Mouse (Mus musculus): ENCODE data around the gene Fibp. TPM values are rescaled to one million over a fixed set of nuclear protein-coding genes. Genes with fewer than 3 reads are reported as not detected.
A peak's percentile ranks its signal among the peaks of the same experiment; 100 is the strongest.

The Fibp gene
- total and polyA plus RNA-seq, 2 experiments from 2014 or later, result 125 to 175 TPM

DNA sequence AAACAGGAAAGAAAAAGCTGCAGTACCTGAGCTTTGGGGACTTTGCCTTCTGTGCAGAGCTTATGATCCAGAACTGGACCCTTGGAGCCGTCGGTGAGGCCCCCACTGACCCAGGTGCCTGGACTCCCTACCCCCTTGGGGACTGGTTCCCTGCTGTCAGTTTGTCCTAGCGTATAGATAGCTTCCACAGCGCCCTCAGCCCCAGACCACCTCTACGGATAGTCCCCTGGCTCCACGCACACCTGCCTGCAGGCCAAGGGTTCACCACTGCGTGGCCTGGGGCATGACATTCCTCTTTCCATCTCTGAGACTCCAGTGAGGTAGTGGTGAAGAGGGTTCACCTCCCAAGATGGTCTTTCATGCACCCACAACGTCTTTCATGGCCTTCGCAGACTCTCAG lies 2.8 kb downstream of the Fibp start:
- TF ChIP-seq CTCF (IDR thresholded peaks at IDR 0.05; ENCODE audit: low read depth), result no peak
- Histone ChIP-seq H3K9me3 (ENCODE audit: low read length) (no peaks in the 10 kb centered on the region), H3K4me1 (ENCODE audit: insufficient read depth) (peaks cover 16% of the 10 kb centered on the region), H3K27ac (ENCODE audit: low read depth, low read length) (no peak overlapping the region), H3K36me3 (ENCODE audit: insufficient read depth) (peaks cover 41% of the 10 kb centered on the region), H3K4me2 (ENCODE audit: low read depth) (no peak overlapping the region), H3K27me3 (ENCODE audit: insufficient read depth, low read length) (no peaks in the 10 kb centered on the region), H3K9ac (no peak overlapping the region), H3K4me3 (ENCODE audit: low read depth, low read length) (no peak overlapping the region)
- DNase-seq, result no peak
- 92% methylated on average over 9 of the region's 9 CpGs for WGBS
- ATAC-seq, result no peak

DNA sequence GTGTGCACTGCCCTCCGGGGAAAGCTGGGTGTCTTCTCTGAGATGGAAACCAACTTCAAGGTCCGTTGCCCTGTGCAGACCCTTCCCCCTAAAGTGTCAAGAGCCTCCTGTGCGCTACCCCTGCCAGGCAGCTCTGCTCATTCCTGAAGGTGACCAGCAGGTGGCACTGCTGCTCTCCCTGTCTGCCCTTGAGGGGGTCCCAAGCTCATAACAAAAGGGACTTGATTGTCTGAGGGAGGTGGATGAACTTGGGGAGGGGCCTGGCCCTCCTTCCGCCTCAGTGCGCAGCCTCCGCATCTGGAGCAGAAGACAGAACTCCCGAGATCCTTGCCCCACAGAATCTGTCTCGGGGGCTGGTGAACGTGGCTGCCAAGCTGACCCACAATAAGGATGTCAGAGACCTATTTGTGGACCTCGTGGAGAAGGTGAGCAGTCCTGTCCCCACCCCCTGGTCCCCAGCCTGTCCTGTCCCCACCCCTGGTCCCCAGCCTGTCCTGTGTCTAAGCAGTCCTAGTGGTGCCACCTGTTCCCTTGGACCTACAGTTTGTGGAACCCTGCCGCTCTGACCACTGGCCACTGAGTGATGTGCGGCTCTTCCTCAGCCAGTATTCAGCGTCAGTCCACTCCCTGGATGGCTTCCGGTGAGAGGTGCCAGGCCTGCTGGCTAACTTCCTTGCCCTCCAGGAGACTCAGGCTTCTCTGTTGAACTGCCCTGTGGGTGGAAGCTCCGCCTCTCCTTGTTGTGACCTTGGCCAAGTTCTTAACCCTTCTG lies 3.6 kb downstream of the Fibp start:
- 31% methylated on average over 15 of the region's 15 CpGs for WGBS
- H3K27me3 ChIP-seq (ENCODE audit: insufficient read depth, low read length), result no peaks in the 10 kb centered on the region

DNA sequence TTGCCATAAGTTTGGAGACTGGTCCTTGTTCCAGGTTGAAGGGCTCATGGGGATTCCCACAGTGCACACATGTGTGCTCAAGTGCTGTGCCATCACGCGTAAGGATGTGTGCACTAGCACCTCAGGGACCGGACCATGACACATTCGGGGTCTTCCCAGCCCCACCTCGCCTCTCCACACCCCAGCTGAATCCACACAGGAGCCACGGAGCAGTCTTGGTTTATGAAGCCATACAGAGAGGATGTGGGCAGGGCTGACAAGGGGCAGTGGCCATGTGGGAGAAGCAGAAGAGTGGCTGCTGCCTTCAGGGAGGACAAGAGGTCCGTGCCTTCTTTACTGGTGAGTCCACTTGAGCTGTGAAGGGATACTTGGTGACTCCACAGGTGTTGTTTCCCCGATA lies 4.6 kb downstream of the Fibp start:
- no peak for DNase-seq
- H3K9ac ChIP-seq, result no peak overlapping the region
- no peak overlapping the region for H3K4me2 ChIP-seq (ENCODE audit: low read depth)
- H3K36me3 ChIP-seq (ENCODE audit: insufficient read depth), result peaks cover 41% of the 10 kb centered on the region
- H3K9me3 ChIP-seq (ENCODE audit: low read length), result no peaks in the 10 kb centered on the region
- TF ChIP-seq CTCF (IDR thresholded peaks at IDR 0.05; ENCODE audit: low read depth), result no peak
- WGBS, result 96% methylated on average over 8 of the region's 8 CpGs
- H3K4me1 ChIP-seq (ENCODE audit: insufficient read depth), result peaks cover 9% of the 10 kb centered on the region
- no peak for ATAC-seq
- H3K27ac ChIP-seq (ENCODE audit: low read depth, low read length), result no peak overlapping the region
- no peaks in the 10 kb centered on the region for H3K27me3 ChIP-seq (ENCODE audit: insufficient read depth, low read length)
- H3K4me3 ChIP-seq (ENCODE audit: low read depth, low read length), result no peak overlapping the region

More for the DNA sequence above, 3.6 kb downstream of the Fibp start:
- peak overlapping the region; percentile 51 for H3K4me2 ChIP-seq (ENCODE audit: low read depth)
- peak overlapping the region; percentile 64 for H3K27ac ChIP-seq (ENCODE audit: low read depth, low read length)
- peak; percentile 94 for TF ChIP-seq CTCF (IDR thresholded peaks at IDR 0.05; ENCODE audit: low read depth)
- peak overlapping the region; percentile 29 for H3K4me3 ChIP-seq (ENCODE audit: low read depth, low read length)
- no peaks in the 10 kb centered on the region for H3K9me3 ChIP-seq (ENCODE audit: low read length)
- H3K36me3 ChIP-seq (ENCODE audit: insufficient read depth), result peaks cover 41% of the 10 kb centered on the region
- peaks cover 15% of the 10 kb centered on the region for H3K4me1 ChIP-seq (ENCODE audit: insufficient read depth)
- peak; percentile 86 for DNase-seq
- H3K9ac ChIP-seq, result peak overlapping the region; percentile 47
- peak; percentile 70 for ATAC-seq

DNA sequence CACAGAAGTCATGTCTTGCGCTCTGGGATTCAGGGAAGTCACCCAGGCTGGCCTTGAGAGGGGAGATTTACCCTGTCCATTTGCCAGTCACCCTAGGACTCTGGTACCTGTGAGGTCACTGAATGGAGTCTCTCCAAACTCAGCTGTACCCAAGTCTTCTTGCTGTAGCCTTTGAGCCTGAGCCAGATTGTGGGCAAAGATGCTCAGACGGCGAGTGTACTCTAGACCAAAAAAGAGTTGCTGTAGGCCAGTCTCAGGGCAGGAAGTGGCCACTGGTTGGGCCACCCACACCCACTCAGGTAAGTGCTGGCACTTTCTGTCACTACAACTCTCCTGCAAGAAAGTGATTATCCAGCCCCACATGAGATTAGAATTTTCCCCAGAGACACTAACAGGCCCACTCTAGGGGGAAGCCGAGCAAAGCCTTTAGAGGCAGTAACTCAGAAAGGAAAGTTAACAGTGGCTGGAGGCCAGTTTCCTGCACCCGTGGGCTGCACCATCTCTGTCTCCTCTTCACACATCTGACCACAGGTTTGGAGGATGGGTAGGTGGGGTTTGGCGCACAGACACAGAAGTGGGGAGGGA lies 6.6 kb downstream of the Fibp start:
- H3K9ac ChIP-seq, result no peak overlapping the region
- H3K27ac ChIP-seq (ENCODE audit: low read depth, low read length), result no peak overlapping the region
- TF ChIP-seq CTCF (IDR thresholded peaks at IDR 0.05; ENCODE audit: low read depth), result no peak
- peaks cover 41% of the 10 kb centered on the region for H3K36me3 ChIP-seq (ENCODE audit: insufficient read depth)
- no peaks in the 10 kb centered on the region for H3K27me3 ChIP-seq (ENCODE audit: insufficient read depth, low read length)
- H3K4me3 ChIP-seq (ENCODE audit: low read depth, low read length), result no peak overlapping the region
- DNase-seq (no peak), ATAC-seq (no peak)
- H3K4me1 ChIP-seq (ENCODE audit: insufficient read depth), result no peaks in the 10 kb centered on the region; the same call in 1 of the 2 replicates
- 91% methylated on average over 6 of the region's 6 CpGs for WGBS
- H3K4me2 ChIP-seq (ENCODE audit: low read depth), result no peak overlapping the region
- H3K9me3 ChIP-seq (ENCODE audit: low read length), result no peaks in the 10 kb centered on the region

DNA sequence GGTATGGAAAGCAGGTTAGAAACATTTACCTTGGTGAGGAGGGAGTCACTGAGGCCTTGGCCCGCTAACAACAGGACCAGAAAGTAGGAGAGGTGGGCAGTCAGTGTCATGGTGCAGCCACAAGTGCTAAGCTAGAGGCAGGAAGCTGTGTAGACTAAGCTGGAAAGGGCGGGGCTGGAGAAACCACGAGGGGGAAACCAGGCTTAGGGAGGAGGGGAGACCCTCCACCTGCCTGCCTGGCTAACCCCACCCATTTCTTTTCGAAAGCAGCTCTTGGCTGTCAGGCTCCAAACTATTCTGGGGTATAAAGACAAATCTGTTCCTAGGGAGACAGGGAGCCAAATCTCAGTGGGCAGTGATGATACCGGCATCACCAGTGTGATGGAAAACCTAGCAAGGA lies 8.0 kb downstream of the Fibp start, which contains the start of gene Ctsw:
Ctsw (minus strand) TSS at position 134 of the 400 bp plus-strand sequence.
- TF ChIP-seq CTCF (IDR thresholded peaks at IDR 0.05; ENCODE audit: low read depth), result no peak
- no peak for ATAC-seq
- WGBS, result 60% methylated on average over 5 of the region's 5 CpGs

DNA sequence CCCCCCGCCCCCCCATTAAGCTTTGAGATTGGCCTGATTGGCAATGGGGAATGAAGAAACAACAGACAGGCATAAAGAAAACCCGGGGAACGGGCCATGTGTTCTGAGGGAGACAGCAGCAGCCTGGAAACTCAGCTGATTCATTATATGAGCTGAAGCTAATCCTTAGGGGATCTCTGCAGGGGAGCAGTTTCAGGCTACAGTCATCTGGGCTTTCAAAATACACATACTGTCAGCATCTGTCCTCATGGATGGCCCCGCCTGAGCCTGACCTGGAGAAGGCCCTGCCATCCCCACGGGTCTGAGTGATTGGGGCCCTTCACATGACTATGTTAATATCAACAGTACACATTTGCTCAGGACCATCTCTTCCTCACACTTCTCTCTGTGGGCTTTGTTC lies 11.4 kb downstream of the Fibp start:
- Histone ChIP-seq H3K36me3 (ENCODE audit: insufficient read depth) (peaks cover 4% of the 10 kb centered on the region; the same call in 1 of the 2 replicates), H3K4me2 (ENCODE audit: low read depth) (no peak overlapping the region), H3K9me3 (ENCODE audit: low read length) (no peaks in the 10 kb centered on the region), H3K27ac (ENCODE audit: low read depth, low read length) (no peak overlapping the region), H3K9ac (no peak overlapping the region), H3K4me3 (ENCODE audit: low read depth, low read length) (no peak overlapping the region), H3K27me3 (ENCODE audit: insufficient read depth, low read length) (no peaks in the 10 kb centered on the region), H3K4me1 (ENCODE audit: insufficient read depth) (peaks cover 6% of the 10 kb centered on the region; the same call in 1 of the 2 replicates)
- 46% methylated on average over 5 of the region's 5 CpGs for WGBS
- ATAC-seq (no peak), DNase-seq (no peak)
- TF ChIP-seq CTCF (IDR thresholded peaks at IDR 0.05; ENCODE audit: low read depth), result no peak

More for the DNA sequence above, 8.0 kb downstream of the Fibp start, which contains the start of gene Ctsw:
- no peak within 1 kb of the TSS for H3K9ac ChIP-seq
- no peak within 1 kb of the TSS for H3K4me3 ChIP-seq (ENCODE audit: low read depth, low read length)
- no peaks in the 10 kb centered on the region; the same call in 1 of the 2 replicates for H3K4me1 ChIP-seq (ENCODE audit: insufficient read depth)
- H3K36me3 ChIP-seq (ENCODE audit: insufficient read depth), result peaks cover 29% of the 10 kb centered on the region
- no peaks in the 10 kb centered on the region for H3K9me3 ChIP-seq (ENCODE audit: low read length)
- no peak within 1 kb of the TSS for H3K27ac ChIP-seq (ENCODE audit: low read depth, low read length)
- no peaks in the 10 kb centered on the region for H3K27me3 ChIP-seq (ENCODE audit: insufficient read depth, low read length)
- DNase-seq, result no peak
- no peak within 1 kb of the TSS for H3K4me2 ChIP-seq (ENCODE audit: low read depth)

DNA sequence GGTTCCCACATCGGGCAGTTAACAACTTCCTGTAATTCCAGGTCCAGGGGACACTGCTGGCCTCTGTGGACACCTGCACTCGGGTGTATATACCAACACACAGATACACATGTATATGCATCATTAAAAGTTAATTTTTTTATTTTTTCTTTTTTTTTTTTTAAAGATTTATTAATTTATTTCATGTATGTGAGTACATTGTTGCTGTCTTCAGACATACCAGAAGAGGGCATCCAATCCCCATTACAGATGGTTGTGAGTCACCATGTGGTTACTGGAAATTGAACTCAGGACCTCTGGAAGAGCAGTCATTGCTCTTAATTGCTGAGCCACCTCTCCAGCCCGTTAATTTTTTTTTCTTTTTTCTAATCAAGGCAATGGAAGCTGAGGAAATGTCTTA lies 12.4 kb downstream of the Fibp start:
- Histone ChIP-seq H3K27ac (ENCODE audit: low read depth, low read length) (no peak overlapping the region), H3K4me3 (ENCODE audit: low read depth, low read length) (no peak overlapping the region), H3K9me3 (ENCODE audit: low read length) (no peaks in the 10 kb centered on the region), H3K4me1 (ENCODE audit: insufficient read depth) (peaks cover 6% of the 10 kb centered on the region; the same call in 1 of the 2 replicates), H3K36me3 (ENCODE audit: insufficient read depth) (no peaks in the 10 kb centered on the region), H3K9ac (no peak overlapping the region), H3K27me3 (ENCODE audit: insufficient read depth, low read length) (no peaks in the 10 kb centered on the region), H3K4me2 (ENCODE audit: low read depth) (no peak overlapping the region)
- ATAC-seq, result no peak
- no peak for DNase-seq
- 77% methylated on average over 3 of the region's 3 CpGs for WGBS
- TF ChIP-seq CTCF (IDR thresholded peaks at IDR 0.05; ENCODE audit: low read depth), result peak; percentile 43

Data from forebrain, postnatal 0 days (tissue).